Mouse (Mus musculus): ENCODE results near the gene Jmjd6.

DNA sequence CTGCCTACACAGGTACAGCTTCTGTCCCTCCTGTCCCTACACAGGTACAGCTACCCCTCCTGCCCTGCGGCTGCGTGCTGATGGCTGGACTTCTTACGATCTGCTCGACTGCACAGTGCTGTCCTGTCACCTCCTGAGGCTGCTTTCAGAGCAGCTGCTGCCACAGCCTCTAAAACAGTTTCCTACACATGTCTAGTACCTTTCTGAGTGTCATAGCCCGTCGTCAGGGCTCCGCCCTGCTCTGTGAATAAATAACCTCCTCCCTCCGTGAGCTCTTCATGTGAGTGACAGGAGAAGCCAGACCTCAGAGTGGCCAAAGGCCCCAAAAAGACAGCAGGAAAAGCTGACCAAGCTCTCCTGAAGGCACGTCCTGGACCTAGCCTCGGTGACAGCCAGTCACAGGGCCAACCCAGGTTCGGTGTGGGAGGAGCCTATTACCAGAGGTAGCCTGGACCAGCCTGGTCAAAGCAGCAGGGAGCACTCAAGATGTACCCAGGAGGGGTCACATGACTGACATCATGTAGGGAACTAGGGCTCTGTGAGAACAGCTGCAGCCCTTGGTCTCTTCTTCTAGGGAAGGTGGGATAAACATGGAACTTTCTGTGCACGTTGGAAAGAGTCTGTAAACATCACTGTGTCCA is 22.8 kb upstream of the Jmjd6 start:
- TF ChIP-seq CTCF (IDR thresholded peaks at IDR 0.05; ENCODE audit: borderline replicate concordance, extremely low read depth, insufficient read depth, insufficient read length), result no peak
- TF ChIP-seq POLR2A (IDR thresholded peaks at IDR 0.05; ENCODE audit: borderline replicate concordance, extremely low read depth, insufficient read depth, insufficient read length, poor library complexity, severe bottlenecking), result no peak
